Mouse (Mus musculus) heart, postnatal 0 days (tissue): ENCODE results near the gene Cdk14. TPM values are rescaled to one million over a fixed set of nuclear protein-coding genes. Genes with fewer than 3 reads are reported as not detected.

ENCODE experiments used
- ATAC-seq: fragments of 200-750 bp; cut with Nextera tagmentation; 2 replicates; pipeline ENCODE4 v1.8.0; 2017; ENCODE audit warnings: low read depth, moderate number of reproducible peaks, moderate library complexity; ENCODE audit not compliant: insufficient read depth
- DNase-seq: peaks from one replicate; pipeline ENCODE4 v3.0.0-alpha.2; 2016; ENCODE audit warnings: low spot score
- H3K27ac ChIP-seq: fragments of 300-500 bp; sonication (generic); 2 replicates; pipeline ENCODE4 v1.5.1; 2014; ENCODE audit warnings: low read depth, mild to moderate bottlenecking
- H3K27me3 ChIP-seq: fragments of 300-500 bp; sonication (generic); 2 replicates; pipeline ENCODE4 v1.6.1; 2014; ENCODE audit warnings: low read length, mixed read lengths; ENCODE audit not compliant: control insufficient read depth, insufficient read depth
- H3K36me3 ChIP-seq: fragments of 300-500 bp; sonication (generic); replicated peaks from 2 replicates; pipeline ENCODE4 v1.6.1; 2014; ENCODE audit warnings: low read length, mixed read lengths; ENCODE audit not compliant: control insufficient read depth, insufficient read depth
- H3K4me1 ChIP-seq: fragments of 300-500 bp; sonication (generic); 2 replicates; pipeline ENCODE4 v1.6.1; 2014; ENCODE audit warnings: antibody characterized with exemption; ENCODE audit not compliant: control insufficient read depth, insufficient read depth
- H3K4me2 ChIP-seq: fragments of 300-500 bp; sonication (generic); 2 replicates; pipeline ENCODE4 v1.6.1; 2014; ENCODE audit warnings: low read depth, mild to moderate bottlenecking, low read length, moderate library complexity
- H3K4me3 ChIP-seq: fragments of 300-500 bp; sonication (generic); 2 replicates; pipeline ENCODE4 v1.5.1; 2014; ENCODE audit warnings: low read depth, low read length
- H3K9ac ChIP-seq: fragments of 300-500 bp; sonication (generic); replicated peaks from 2 replicates; pipeline ENCODE4 v1.6.1; 2014; ENCODE audit warnings: low read depth, low read length, mixed read lengths
- H3K9me3 ChIP-seq: fragments of 300-500 bp; sonication (generic); replicated peaks from 2 replicates; pipeline ENCODE4 v1.6.1; 2016; ENCODE audit warnings: low read length; ENCODE audit not compliant: control insufficient read depth
- CTCF ChIP-seq: IDR thresholded peaks from 2 replicates; pipeline ENCODE4 v1.5.1; 2016; ENCODE audit warnings: antibody characterized with exemption, control low read depth, low read depth
- EP300 ChIP-seq: IDR thresholded peaks from 2 replicates; pipeline ENCODE4 v1.6.1; 2016; ENCODE audit warnings: antibody characterized with exemption, low read depth
- WGBS: fragments of 180-500 bp; shearing (Covaris S2); extraction: QIAGEN DNeasy Blood & Tissue Kit; methylation state at CpG from one replicate; pipeline ENCODE4 v1.1.7; 2014; 5-methylcytosine and 5-hydroxymethylcytosine counted together
- polyA plus RNA-seq: library from polyadenylated mRNA; unstranded; fragments of >200 nt; fragmentation: Nextera tagmentation; extraction: Ambion mirVana; gene quantifications from 2 replicates; pipeline ENCODE4 v1.2.1, GENCODE M21; 2015
- total RNA-seq: library from RNA; depleted of rRNA; stranded (reverse); fragments of >200 nt; gene quantifications from 2 replicates; pipeline ENCODE4 v1.2.3, GENCODE M21; 2014; ENCODE audit warnings: low replicate concordance; rRNA removed

Cdk14 gene
- total RNA-seq, result 8.6 and 17.5 TPM in 2 replicates
- polyA plus RNA-seq, result 5.8 and 6.0 TPM in 2 replicates

- 0 out of 2 replicates have a peak, but pooled peaks cover 3% of the 10 kb centered on the region for H3K4me1 ChIP-seq
- H3K36me3 ChIP-seq, result no peaks in the 10 kb centered on the region
- DNase-seq, result no peak
- 73% methylated on average over 9 of the region's 9 CpGs for WGBS
- no peaks in the 10 kb centered on the region for H3K27me3 ChIP-seq
- TF ChIP-seq EP300, result no peak
- no peak for TF ChIP-seq CTCF
- H3K9me3 ChIP-seq, result no peaks in the 10 kb centered on the region
- no peak within 1 kb of the TSS for H3K4me2 ChIP-seq
- no peak within 1 kb of the TSS for H3K9ac ChIP-seq
- no peak within 1 kb of the TSS for H3K27ac ChIP-seq
- ATAC-seq, result no peak; the same call in 1 of the 2 replicates
- H3K4me3 ChIP-seq, result no peak within 1 kb of the TSS
Observed at GRCm38 (mm10) chr5:5419992-5420455, at the start of gene Cdk14. Gene Cdk14 (minus strand): TSS chr5:5420312.

GRCm38 (mm10) chr5:5465256-5465655 is 45.1 kb upstream of the Cdk14 start:
- no peak overlapping the region for H3K27ac ChIP-seq

GRCm38 (mm10) chr5:5431746-5432438 is 11.8 kb upstream of the Cdk14 start:
- 65% methylated on average over 5 of the region's 5 CpGs for WGBS
- DNase-seq (no peak), ATAC-seq (no peak)
- Histone ChIP-seq H3K9me3 (no peaks in the 10 kb centered on the region), H3K36me3 (no peaks in the 10 kb centered on the region), H3K4me2 (no peak overlapping the region), H3K4me3 (no peak overlapping the region), H3K27ac (no peak overlapping the region), H3K4me1 (no peaks in the 10 kb centered on the region), H3K27me3 (no peaks in the 10 kb centered on the region), H3K9ac (no peak overlapping the region)
- no peak for TF ChIP-seq CTCF
- TF ChIP-seq EP300, result no peak

More at GRCm38 (mm10) chr5:5465256-5465655, 45.1 kb upstream of the Cdk14 start:
- no peaks in the 10 kb centered on the region for H3K36me3 ChIP-seq
- H3K4me1 ChIP-seq, result no peaks in the 10 kb centered on the region
- no peak for ATAC-seq
- no peak for DNase-seq
- 51% methylated on average over 1 of the region's 1 CpGs for WGBS
- H3K4me2 ChIP-seq, result no peak overlapping the region
- H3K9me3 ChIP-seq, result no peaks in the 10 kb centered on the region
- H3K4me3 ChIP-seq, result no peak overlapping the region
- H3K9ac ChIP-seq, result no peak overlapping the region
- TF ChIP-seq EP300 (no peak), CTCF (no peak)
- H3K27me3 ChIP-seq, result no peaks in the 10 kb centered on the region

GRCm38 (mm10) chr5:5423723-5424171 is 3.6 kb upstream of the Cdk14 start:
- no peak overlapping the region for H3K9ac ChIP-seq
- H3K9me3 ChIP-seq, result no peaks in the 10 kb centered on the region
- no peaks in the 10 kb centered on the region for H3K36me3 ChIP-seq
- peak overlapping the region; percentile 24 for H3K4me2 ChIP-seq
- H3K4me1 ChIP-seq, result 0 out of 2 replicates have a peak, but pooled peaks cover 3% of the 10 kb centered on the region
- ATAC-seq, result peak; percentile 47; the same call in 1 of the 2 replicates
- H3K27ac ChIP-seq, result no peak overlapping the region
- H3K27me3 ChIP-seq, result no peaks in the 10 kb centered on the region
- no peak for TF ChIP-seq EP300
- TF ChIP-seq CTCF, result no peak
- H3K4me3 ChIP-seq, result no peak overlapping the region
- WGBS, result 37% methylated on average over 6 of the region's 6 CpGs
- peak; percentile 30 for DNase-seq

GRCm38 (mm10) chr5:5423081-5423480 is 3.0 kb upstream of the Cdk14 start:
- H3K4me2 ChIP-seq, result no peak overlapping the region
- TF ChIP-seq EP300, result no peak
- TF ChIP-seq CTCF, result no peak
- no peak for DNase-seq
- no peak overlapping the region for H3K4me3 ChIP-seq
- H3K27me3 ChIP-seq, result no peaks in the 10 kb centered on the region
- H3K4me1 ChIP-seq, result 0 out of 2 replicates have a peak, but pooled peaks cover 3% of the 10 kb centered on the region
- no peak for ATAC-seq
- no peaks in the 10 kb centered on the region for H3K36me3 ChIP-seq
- 90% methylated on average over 4 of the region's 4 CpGs for WGBS
- no peaks in the 10 kb centered on the region for H3K9me3 ChIP-seq
- no peak overlapping the region for H3K27ac ChIP-seq
- H3K9ac ChIP-seq, result no peak overlapping the region
